Mouse (Mus musculus): Measurements from ENCODE around the gene Nhsl1. TPM values are rescaled to one million over a fixed set of nuclear protein-coding genes. Genes with fewer than 3 reads are reported as not detected.

Nhsl1 gene
- polyA plus RNA-seq, 2 experiments = 0.50 to 0.64 TPM

- H3K27ac ChIP-seq = no peak overlapping the region
- no peak overlapping the region for H3K4me3 ChIP-seq (ENCODE audit: insufficient read depth in 1 of 2, low read depth in 2 of 2, low read length in 2 of 2)
- H3K9me3 ChIP-seq (ENCODE audit: control insufficient read depth, low read length) = no peaks in the 10 kb centered on the region
- DNase-seq (ENCODE audit: low read depth in 3 of 3, low spot score in 3 of 3) = no peak
- WGBS (ENCODE audit: insufficient replicate concordance) = 14% methylated on average over 4 of the region's 4 CpGs
- no peaks in the 10 kb centered on the region for H3K27me3 ChIP-seq (ENCODE audit: control insufficient read depth, insufficient read depth, low read length)
- H3K36me3 ChIP-seq (replicated peaks; ENCODE audit: control insufficient read depth, insufficient read depth, low read depth) = no peaks in the 10 kb centered on the region
- no peak overlapping the region for H3K4me2 ChIP-seq (ENCODE audit: low read depth)
- TF ChIP-seq EP300 (IDR thresholded peaks at IDR 0.05; ENCODE audit: low read depth) = no peak
- no peak for TF ChIP-seq CTCF (IDR thresholded peaks at IDR 0.05; ENCODE audit: low read depth)
- ATAC-seq (ENCODE audit: insufficient read depth) = no peak
- H3K9ac ChIP-seq (replicated peaks) = no peak overlapping the region
- no peaks in the 10 kb centered on the region for H3K4me1 ChIP-seq (replicated peaks; ENCODE audit: control insufficient read depth in 2 of 2, insufficient read depth in 2 of 2, low read length in 1 of 2)
Measured at GRCm38 (mm10) chr10:18491952-18492351, 173.2 kb downstream of the Nhsl1 start.

- Histone ChIP-seq H3K27ac (no peak overlapping the region), H3K36me3 (replicated peaks; ENCODE audit: control insufficient read depth, insufficient read depth, low read depth) (no peaks in the 10 kb centered on the region), H3K9ac (replicated peaks) (no peak overlapping the region), H3K4me3 (ENCODE audit: insufficient read depth in 1 of 2, low read depth in 2 of 2, low read length in 2 of 2) (no peak overlapping the region), H3K27me3 (ENCODE audit: control insufficient read depth, insufficient read depth, low read length) (no peaks in the 10 kb centered on the region), H3K9me3 (ENCODE audit: control insufficient read depth, low read length) (no peaks in the 10 kb centered on the region), H3K4me2 (ENCODE audit: low read depth) (no peak overlapping the region), H3K4me1 (replicated peaks; ENCODE audit: control insufficient read depth in 2 of 2, insufficient read depth in 2 of 2, low read length in 1 of 2) (no peaks in the 10 kb centered on the region)
- ATAC-seq (ENCODE audit: insufficient read depth) (no peak), DNase-seq (ENCODE audit: low read depth in 3 of 3, low spot score in 3 of 3) (no peak)
- WGBS (ENCODE audit: insufficient replicate concordance) = 68% methylated on average over 11 of the region's 11 CpGs
- TF ChIP-seq CTCF (IDR thresholded peaks at IDR 0.05; ENCODE audit: low read depth) (no peak), EP300 (IDR thresholded peaks at IDR 0.05; ENCODE audit: low read depth) (no peak)
Measured at GRCm38 (mm10) chr10:18493010-18493894, 174.5 kb downstream of the Nhsl1 start.

GRCm38 (mm10) chr10:18494249-18494648, 175.5 kb downstream of the Nhsl1 start:
- no peak for TF ChIP-seq EP300 (IDR thresholded peaks at IDR 0.05; ENCODE audit: low read depth)
- TF ChIP-seq CTCF (IDR thresholded peaks at IDR 0.05; ENCODE audit: low read depth) = no peak
- 52% methylated on average over 7 of the region's 7 CpGs for WGBS (ENCODE audit: insufficient replicate concordance)
- ATAC-seq (ENCODE audit: insufficient read depth) = no peak

GRCm38 (mm10) chr10:18497066-18497465, 178.3 kb downstream of the Nhsl1 start:
- Histone ChIP-seq H3K4me1 (replicated peaks; ENCODE audit: control insufficient read depth in 2 of 2, insufficient read depth in 2 of 2, low read length in 1 of 2) (no peaks in the 10 kb centered on the region), H3K9me3 (ENCODE audit: control insufficient read depth, low read length) (no peaks in the 10 kb centered on the region), H3K27me3 (ENCODE audit: control insufficient read depth, insufficient read depth, low read length) (no peaks in the 10 kb centered on the region), H3K36me3 (replicated peaks; ENCODE audit: control insufficient read depth, insufficient read depth, low read depth) (no peaks in the 10 kb centered on the region), H3K4me3 (ENCODE audit: insufficient read depth in 1 of 2, low read depth in 2 of 2, low read length in 2 of 2) (no peak overlapping the region), H3K4me2 (ENCODE audit: low read depth) (no peak overlapping the region), H3K9ac (replicated peaks) (no peak overlapping the region), H3K27ac (no peak overlapping the region)
- TF ChIP-seq EP300 (IDR thresholded peaks at IDR 0.05; ENCODE audit: low read depth) = no peak
- no peak for TF ChIP-seq CTCF (IDR thresholded peaks at IDR 0.05; ENCODE audit: low read depth)
- DNase-seq (ENCODE audit: low read depth in 3 of 3, low spot score in 3 of 3) (no peak), ATAC-seq (ENCODE audit: insufficient read depth) (no peak)
- 63% methylated on average over 7 of the region's 7 CpGs for WGBS (ENCODE audit: insufficient replicate concordance)

More at GRCm38 (mm10) chr10:18494249-18494648, 175.5 kb downstream of the Nhsl1 start:
- H3K9me3 ChIP-seq (ENCODE audit: control insufficient read depth, low read length) = no peaks in the 10 kb centered on the region
- no peak overlapping the region for H3K4me2 ChIP-seq (ENCODE audit: low read depth)
- no peaks in the 10 kb centered on the region for H3K27me3 ChIP-seq (ENCODE audit: control insufficient read depth, insufficient read depth, low read length)
- H3K9ac ChIP-seq (replicated peaks) = no peak overlapping the region
- no peaks in the 10 kb centered on the region for H3K36me3 ChIP-seq (replicated peaks; ENCODE audit: control insufficient read depth, insufficient read depth, low read depth)
- DNase-seq (ENCODE audit: low read depth in 3 of 3, low spot score in 3 of 3) = no peak
- no peaks in the 10 kb centered on the region for H3K4me1 ChIP-seq (replicated peaks; ENCODE audit: control insufficient read depth in 2 of 2, insufficient read depth in 2 of 2, low read length in 1 of 2)
- no peak overlapping the region for H3K27ac ChIP-seq
- H3K4me3 ChIP-seq (ENCODE audit: insufficient read depth in 1 of 2, low read depth in 2 of 2, low read length in 2 of 2) = no peak overlapping the region

GRCm38 (mm10) chr10:18501997-18502396, 183.2 kb downstream of the Nhsl1 start:
- TF ChIP-seq EP300 (IDR thresholded peaks at IDR 0.05; ENCODE audit: low read depth) (no peak), CTCF (IDR thresholded peaks at IDR 0.05; ENCODE audit: low read depth) (no peak)
- DNase-seq (ENCODE audit: low read depth in 3 of 3, low spot score in 3 of 3) = no peak
- Histone ChIP-seq H3K4me1 (replicated peaks; ENCODE audit: control insufficient read depth in 2 of 2, insufficient read depth in 2 of 2, low read length in 1 of 2) (no peaks in the 10 kb centered on the region), H3K27ac (no peak overlapping the region), H3K9me3 (ENCODE audit: control insufficient read depth, low read length) (no peaks in the 10 kb centered on the region), H3K4me2 (ENCODE audit: low read depth) (no peak overlapping the region), H3K9ac (replicated peaks) (no peak overlapping the region), H3K36me3 (replicated peaks; ENCODE audit: control insufficient read depth, insufficient read depth, low read depth) (no peaks in the 10 kb centered on the region), H3K4me3 (ENCODE audit: insufficient read depth in 1 of 2, low read depth in 2 of 2, low read length in 2 of 2) (no peak overlapping the region), H3K27me3 (ENCODE audit: control insufficient read depth, insufficient read depth, low read length) (no peaks in the 10 kb centered on the region)
- no peak for ATAC-seq (ENCODE audit: insufficient read depth)
- 57% methylated on average over 3 of the region's 3 CpGs for WGBS (ENCODE audit: insufficient replicate concordance)

All from liver, embryonic 14.5 days (tissue).